Mouse (Mus musculus) gastrocnemius, adult 18-20 months (tissue): ENCODE results near the gene Acvr1. TPM values are rescaled to one million over a fixed set of nuclear protein-coding genes. Genes with fewer than 3 reads are reported as not detected.

Experiments
- DNase-seq: peaks from one replicate; pipeline ENCODE4 v3.0.0; 2021; ENCODE audit warnings: low spot score
- long read RNA-seq, 2 experiments: library from polyadenylated mRNA; stranded (forward); transcript quantifications; one replicate each; pipeline ENCODE4 v2.0.0; 2021
- total RNA-seq, 2 experiments: library from RNA; stranded (reverse); gene quantifications; 2 replicates each; pipeline ENCODE4 v1.2.3; 2021

Acvr1 gene
- 10 to 100 TPM; 20.6 to 26.8 TPM for total RNA-seq
- long read RNA-seq, experiment 1, transcript Acvr1-201 (11 exons, 2,394 nt), result minor isoform, 6 of 20 reads
- long read RNA-seq, experiment 1, transcript Acvr1-204 (12 exons, 3,050 nt), result major isoform, 11 of 20 reads
- long read RNA-seq, experiment 1, partial matches to known transcripts, result 2 of 20 reads
- long read RNA-seq, experiment 1, other reads (novel, unspliced or antisense), result 0 of 20 reads
- long read RNA-seq, experiment 2, transcript Acvr1-204 (12 exons, 3,050 nt), result major isoform, 9 of 16 reads
- long read RNA-seq, experiment 2, partial matches to known transcripts, result 2 of 16 reads
- long read RNA-seq, experiment 2, other reads (novel, unspliced or antisense), result 1 of 16 reads

DNA sequence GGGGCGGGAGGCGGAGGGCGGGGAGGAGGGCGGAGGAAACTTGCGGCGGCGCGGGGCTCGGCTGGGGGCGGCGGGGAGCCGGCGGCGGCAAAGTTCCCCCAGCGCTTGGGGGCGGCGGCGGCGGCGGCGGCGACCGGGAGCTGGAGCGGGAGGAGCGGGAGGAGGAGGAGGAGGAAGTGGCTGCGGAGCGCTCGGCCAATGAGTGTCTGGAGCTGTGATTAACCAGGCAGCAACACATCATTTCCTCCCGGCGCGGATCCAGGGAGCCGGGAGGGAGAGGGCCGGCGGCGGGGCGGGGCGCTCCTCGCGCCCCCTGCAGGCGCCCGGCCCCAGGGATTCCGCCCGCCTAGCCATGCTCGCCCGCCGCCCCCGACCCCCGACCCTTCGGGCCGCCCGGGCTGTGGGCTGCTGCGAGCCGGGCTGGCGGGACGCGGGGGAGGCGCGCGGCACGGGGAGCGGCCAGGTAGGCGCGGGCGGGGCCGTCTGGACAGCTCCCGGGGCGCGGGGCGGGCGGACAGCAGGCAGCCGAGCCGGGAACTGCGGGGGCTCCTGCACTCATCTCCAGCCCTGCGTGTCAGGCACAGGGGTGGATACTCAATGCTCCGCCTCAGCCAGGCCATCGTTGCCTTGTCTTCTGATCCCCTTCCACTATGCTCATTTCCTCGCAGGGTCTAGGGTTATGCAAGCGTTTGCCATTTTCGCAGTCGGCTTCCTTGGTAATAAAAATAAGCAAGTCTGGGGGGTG is at the start of gene Acvr1, which contains the start of gene Upp2:
TSS of gene Acvr1 (minus strand) at position 92 of the 745 bp plus-strand sequence.
TSS of gene Upp2 (plus strand) at position 233 of the 745 bp plus-strand sequence.
- peak; percentile 89 for DNase-seq

DNA sequence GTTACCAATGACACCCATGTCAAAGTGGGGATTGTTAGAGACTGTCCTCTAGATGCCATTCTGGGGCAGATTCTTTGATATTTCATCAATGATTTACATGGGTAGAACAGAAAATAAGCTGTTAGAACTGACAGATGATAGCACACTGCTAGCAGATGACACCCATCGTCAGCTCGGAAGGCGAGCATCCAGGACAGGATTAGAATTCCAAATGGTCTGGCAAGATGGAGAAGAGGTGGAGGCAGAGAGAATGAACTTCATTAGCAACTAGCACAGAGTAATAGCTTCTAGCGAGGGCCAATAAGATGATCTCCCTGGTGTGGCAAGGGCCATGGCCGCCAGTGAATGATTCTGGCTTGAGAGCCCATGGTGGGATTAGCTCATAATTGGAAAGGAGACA is 48.8 kb upstream of the Acvr1 start:
- DNase-seq, result no peak

DNA sequence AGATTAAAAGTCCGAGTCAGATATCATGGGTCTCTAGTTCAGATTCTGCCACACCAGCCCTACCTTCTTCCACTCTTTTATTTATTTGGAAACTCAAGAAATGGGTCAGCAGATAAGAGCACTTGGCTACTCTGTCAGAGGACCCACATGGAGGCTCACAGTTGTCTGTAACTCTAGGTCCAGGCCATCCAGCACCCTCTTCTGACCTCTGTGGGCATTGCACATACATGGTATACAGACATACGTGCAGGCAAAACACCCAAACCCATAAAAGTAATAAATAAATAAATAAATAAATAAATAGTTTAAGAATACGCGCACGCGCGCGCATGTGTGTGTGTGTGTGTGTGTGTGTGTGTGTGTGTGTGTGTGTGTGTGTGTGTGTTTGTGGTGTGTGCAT is 47.9 kb upstream of the Acvr1 start:
- no peak for DNase-seq

DNA sequence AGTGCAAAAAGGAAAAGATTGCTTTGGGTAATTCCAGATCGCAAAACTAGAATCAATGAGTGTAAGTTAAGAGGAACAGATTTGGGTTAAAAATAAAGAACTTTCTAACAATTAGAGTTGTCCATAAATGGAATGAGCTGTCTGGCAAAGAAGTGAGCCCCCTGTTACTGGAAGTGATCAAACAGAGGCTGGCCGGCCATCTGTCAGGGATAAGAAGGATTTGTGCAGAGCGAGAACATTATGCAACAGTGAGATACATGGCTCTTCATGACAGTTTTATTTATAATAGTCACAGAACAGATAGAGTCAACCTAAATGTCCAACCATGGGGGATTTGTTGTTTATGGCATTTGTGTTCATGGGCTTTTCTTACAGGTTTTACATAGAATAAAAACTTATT is 46.8 kb upstream of the Acvr1 start:
- no peak for DNase-seq

DNA sequence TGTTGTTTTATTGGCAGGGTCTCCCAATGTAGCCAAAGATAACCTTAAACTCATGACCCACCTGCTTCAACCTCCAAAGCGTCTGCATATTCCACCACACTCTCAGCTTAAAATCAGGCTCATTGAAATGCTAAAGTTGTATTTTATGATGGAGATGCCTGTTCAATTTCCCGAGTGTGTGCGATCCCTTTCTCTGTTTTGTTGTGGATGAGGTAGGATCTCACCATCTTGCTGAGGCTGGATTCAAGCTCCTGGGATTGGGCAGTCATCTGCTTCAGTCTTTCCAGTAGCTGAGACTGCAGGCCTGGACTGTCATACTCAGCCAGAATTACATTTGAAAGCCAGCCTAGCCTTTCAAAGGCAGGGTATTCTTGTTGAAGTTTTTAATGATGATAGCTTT is 37.8 kb upstream of the Acvr1 start:
- DNase-seq, result no peak

DNA sequence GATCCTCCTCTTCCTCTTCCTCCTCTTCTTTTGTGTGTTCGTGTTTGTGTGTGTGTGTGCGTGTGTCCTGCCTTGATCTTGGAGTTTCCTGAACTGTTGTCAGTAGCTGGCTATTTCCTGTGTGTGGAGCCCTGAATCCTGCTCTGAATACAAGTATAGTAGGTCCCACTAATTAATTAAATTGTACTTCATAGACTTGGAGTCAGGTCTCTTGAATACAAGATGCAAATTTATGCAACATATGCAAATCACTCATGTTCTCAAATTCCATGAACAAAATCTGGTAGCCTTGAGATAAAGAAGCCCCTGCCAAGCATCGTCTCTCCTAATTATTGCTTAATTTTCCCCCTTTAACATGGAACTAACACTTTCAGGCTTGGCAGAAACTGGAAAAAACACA is 36.4 kb upstream of the Acvr1 start:
- DNase-seq, result no peak

DNA sequence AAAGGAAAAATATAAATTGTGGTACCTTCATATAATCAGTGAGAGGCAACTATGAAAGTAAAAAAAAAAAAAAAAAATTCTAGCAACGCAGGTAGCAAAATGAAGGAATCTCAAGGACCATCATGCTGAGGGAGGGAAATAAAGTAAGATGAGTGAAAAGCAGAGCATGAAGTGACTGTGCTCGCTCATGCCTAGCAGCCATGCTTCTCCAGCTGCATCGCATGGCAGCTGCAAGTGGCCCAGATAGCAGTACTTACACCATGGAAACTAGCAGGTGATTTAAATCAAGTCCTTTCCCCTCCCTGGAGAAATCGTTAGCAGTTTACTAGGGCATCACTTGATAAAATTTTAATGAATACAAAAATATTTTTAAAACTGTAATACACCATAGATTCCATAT is 34.4 kb upstream of the Acvr1 start:
- no peak for DNase-seq

DNA sequence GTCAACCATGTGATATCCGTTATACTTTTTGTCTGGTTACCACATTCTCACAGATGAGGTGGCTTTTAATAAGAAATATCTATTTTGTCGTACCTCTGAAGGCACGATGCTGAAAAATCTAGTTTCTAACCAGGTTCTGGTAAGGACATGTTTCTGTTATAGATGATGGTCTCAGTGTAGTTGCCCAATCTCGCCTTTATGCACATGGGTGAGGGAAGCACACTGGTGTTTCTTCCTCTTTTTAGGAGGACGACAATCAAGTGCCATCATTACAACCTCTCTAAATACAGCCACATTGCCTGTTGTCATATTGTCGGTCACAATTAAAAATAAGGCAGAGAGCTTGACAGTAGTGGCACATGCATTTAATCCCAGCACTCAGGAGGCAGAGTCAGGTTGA is 32.7 kb upstream of the Acvr1 start:
- DNase-seq, result no peak

DNA sequence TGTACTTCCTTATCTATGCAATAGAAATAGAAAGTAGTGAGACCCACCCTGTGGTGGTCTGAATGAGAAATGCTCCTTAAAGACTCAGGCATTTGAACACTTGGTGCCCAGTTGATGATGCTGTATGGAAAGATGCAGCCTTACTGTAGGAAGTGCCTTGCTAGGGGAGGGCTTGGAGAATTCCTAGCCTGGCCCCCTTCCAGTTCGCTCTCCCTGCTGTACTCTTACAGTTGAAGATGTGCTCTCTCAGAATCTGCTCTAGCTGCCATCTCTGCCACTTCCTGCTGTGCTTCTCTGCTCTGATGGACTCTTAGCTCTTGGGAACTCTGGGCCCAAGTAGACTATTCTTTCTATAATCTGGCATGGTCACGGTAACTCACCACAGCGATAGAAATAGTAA is 30.6 kb upstream of the Acvr1 start:
- no peak for DNase-seq

DNA sequence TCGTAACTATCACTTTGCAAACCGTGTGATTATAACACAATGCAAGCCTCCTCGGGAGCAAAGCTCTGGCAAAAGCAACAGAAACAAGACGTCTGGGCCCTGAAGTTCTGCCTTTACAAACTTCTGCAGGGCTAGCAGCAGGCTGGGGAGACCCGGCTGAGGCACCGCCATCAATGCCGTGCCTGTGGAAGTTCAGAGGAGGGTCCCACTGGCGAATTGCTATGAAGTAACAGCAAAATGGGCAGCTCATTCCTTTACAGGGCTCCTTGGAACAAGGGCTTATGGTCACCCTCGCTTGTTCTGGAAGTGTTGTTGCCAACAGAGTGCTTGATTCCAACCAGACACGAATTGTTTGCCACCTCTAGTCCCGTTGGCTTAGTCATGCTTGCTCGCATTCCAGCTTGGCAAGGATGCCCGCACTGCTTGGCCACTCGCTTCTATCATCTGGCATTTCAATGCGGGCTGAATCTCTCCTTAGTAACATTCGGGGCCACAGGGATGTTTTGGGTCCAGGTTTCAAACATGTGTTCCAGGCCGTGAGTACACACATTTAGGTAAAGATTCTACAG is 29.9 kb upstream of the Acvr1 start:
- DNase-seq, result peak; percentile 45

DNA sequence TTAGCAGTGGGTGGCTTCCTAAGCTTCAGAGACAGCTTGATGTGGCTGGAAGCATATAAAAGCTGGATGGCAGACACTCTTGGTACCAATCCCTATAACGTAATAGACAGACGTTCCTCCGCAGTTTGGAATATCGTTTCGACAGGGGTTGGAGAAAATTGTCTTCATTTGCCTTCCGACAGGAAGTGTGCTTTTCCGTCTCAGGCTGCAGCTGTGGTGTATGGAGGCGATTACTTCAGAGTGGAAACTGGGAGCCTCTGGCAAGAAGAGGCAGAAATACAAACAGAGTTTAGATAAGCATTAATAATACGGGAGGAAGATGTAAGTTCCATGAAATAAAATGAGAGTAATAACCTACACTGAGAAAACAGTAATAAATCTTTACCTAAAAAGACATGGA is 28.4 kb upstream of the Acvr1 start:
- no peak for DNase-seq

DNA sequence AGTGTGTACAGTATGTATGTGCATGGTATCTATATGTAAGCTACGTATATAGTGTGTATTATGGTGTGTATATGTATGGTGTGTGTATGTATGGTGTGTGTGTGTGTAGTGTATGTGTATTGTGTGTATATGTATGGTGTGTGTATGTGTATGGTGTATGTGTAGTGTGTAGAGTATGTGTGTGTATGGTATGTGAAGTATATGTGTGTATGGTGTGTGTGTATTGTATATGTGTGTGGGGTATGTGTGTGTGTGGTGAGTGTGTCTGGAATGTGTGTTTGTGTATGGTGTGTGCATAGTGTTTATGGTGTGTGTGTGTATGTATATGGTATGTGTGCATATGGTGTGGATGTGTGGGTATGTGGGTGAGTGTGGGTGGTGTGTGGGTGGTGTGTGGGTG is 23.1 kb upstream of the Acvr1 start:
- DNase-seq, result no peak

DNA sequence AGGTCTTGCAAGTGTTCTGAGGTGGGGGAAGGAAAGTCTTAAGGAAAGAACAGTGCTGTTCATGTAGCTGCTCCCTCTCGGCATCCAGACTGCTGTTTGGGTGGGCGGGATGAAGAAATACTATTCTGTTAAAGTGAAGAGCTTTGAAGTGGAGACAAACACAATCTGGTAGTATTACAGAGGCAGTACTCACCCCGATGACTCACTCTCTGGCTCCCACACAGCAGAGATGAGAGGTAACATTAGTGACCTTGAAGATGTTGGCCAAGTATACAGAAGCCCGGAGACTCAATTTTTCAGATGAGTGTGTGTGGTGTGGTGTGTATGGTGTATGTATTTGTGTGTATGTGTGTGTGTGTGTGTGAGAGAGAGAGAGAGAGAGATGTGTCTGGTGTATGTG is 22.7 kb upstream of the Acvr1 start:
- DNase-seq, result no peak

DNA sequence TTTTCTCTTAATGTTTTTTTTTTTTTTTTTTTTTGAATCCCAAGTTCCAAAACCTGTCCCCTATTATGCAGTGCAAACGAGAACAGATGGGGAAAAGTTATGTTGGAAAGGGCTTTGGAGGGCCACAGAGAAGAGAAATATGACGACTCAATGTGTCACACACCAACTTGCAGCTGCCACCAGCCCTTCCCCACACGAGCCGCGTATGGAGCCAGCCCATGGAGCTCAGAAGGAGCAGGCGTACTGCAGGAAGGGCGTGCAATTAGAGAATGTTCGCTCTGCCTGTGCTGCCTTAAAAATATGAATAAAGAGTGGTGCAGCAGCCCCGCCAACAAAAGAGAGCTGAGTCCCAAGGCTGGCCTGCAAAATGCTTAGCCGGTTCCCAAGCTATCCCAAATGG is 19.4 kb upstream of the Acvr1 start:
- DNase-seq, result no peak

DNA sequence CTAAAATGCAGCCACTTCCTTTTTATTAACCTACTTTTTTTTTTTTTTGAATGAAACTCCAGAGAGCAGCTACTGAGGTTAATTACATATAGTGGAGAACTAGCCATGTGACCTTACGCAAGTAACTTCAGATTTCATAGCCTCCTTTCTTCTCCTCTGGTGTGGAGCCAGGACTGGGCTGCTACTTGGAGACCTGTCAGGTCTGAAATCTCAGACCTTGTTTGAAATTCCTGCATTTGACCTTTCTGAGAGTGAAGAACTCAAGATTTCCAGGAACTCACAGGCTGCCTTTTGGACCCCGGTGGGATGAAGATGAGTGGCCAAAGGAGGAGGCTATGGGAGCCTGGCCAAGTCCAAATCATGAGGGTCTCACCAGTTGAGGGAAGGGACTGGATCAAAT is 7.2 kb upstream of the Acvr1 start:
- no peak for DNase-seq

DNA sequence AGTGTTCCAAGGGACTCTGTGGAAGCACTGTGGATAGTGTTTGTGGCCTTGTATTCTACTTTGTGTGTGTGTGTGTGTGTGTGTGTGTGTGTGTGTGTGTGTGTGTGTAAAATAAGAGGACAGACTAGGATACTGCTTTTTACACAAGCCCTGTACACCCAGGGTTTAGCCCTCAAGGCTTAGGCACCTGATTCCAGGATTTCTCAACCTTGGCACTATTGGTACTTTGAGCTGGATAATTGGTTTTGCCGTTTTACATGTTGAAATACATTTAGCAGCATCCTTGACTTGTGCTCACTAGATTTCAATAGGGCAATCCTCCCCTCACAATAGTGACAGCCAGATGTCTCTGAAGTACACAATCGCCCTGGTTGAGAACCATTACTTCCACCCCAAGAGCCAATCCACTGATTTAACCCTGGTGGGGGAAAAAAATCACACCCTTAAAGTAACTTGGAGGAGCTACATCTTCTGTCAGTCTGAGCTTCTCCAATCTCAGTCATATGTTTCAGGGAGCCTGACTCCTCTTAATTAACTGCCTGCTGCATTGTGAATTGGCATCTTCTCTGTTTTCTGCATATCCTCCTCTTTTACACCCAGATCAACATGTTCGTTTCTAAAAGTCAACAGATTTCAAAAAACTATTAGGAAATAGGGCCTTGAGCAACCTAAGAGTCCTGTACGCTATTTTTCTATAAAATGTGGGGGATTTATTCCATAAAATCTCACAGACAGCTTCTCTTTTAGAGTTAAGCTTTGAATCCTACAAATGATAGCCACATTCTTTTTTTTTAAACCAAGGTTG is 2.1 kb upstream of the Acvr1 start:
- DNase-seq, result no peak

DNA sequence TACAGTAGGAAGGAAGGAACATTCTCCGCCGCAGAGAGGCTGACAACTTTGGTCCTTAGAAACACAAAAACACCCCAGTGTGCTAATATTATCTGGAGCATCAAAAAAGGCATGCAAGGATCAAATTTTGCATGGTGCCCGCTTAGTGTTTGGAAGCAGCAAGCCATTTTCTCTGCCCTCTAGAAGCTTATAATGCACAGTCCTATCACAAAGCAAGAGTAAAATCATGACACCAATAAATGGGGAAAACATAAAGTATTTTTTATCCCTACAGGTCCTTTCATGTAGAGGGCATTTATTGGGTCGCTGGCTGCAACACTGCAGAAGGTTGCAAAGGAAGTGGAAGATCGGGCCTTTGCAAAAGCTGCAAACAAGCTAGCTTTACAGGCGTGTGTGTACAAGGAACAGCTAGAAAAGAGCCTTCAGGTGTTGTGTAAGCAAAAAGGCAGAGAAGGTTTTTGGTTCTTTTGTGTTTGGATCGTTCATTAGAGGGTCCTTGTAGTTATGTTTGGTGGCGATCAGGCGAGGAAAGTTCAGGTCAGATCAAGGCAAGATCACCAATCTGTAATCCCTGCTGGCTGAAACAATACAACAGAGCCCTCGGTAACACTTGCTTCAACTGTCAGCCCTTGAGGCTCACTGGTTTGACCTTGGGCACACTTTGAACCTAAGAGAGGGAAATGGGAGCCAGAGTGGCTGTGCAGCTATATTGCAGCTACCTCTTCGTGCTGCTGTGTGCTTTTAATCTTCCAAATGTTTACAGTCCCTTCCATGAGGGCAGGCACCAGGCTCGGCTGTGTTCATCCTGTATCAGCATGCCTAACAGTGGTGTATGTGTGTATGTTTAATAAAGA is 1.1 kb upstream of the Acvr1 start:
- no peak for DNase-seq

DNA sequence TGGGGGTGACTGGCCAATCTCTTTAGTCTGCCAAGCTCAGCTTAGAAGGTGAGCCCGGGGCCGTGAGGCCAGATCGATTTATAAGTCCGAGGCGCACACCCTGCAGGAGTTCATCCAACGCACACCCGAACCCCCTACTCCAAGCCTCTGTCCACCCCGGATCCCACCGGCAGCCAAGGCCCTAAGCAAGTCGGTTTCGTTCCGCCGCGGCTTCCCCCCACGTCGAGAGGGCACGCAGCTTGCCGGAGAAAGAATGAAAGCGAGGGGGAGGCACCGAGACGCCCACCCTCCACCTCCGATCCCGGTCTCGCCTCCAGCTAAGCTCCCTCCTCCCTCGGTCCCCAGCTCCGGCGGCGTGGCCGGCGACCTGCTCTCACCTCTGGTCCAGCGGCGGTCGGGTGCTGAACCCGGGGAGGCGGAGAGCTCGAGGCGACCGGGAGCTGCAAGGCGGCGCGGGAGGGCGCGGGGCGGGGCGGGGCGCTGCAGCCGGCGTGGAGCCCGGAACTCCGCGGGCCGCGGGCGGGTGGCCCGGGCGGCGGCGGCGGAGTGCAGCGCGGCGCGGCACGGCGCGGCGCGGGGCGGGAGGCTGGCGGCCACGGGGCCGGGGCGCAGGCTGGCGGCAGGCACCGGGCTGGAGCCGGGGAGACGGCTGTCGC is 419 bp downstream of the Acvr1 start:
- DNase-seq, result peak; percentile 59

DNA sequence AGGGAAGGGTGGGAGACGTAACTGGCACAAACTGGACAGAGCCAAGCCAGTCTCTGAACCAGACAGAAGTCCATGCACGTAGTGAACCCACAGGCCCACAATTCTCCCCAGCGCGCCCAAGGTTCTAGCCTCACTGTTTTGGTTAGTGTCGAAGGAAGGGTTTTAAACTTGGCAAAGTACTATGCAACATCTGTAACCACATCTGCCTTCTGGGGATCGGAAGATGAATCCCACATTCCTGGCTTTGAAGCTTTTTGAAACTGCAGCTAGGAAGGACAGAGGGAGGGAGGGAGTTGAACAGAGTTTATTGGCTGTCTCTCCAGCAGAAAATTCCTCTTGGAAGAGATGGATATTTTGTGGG is 928 bp downstream of the Acvr1 start:
- peak; percentile 36 for DNase-seq

DNA sequence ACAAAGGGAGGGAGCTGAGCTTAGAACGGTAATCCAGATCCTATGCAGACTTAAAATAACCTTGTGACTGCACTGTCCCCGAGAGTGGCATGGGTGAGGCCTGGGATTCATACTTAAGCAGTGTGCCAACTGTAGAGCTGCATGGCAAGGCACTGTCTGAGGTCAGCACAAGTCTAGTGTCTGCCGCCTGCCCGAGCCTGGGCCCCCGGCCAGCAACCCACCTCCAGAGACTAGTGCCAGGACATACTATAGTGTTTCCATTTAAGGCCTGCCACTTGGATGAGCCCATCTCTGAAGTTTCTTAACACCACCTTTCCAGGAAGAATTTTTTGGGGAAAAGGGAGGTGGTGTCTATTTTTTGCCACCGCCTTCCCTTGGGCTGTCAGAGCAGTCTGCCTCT is 1.7 kb downstream of the Acvr1 start:
- peak; percentile 73 for DNase-seq

DNA sequence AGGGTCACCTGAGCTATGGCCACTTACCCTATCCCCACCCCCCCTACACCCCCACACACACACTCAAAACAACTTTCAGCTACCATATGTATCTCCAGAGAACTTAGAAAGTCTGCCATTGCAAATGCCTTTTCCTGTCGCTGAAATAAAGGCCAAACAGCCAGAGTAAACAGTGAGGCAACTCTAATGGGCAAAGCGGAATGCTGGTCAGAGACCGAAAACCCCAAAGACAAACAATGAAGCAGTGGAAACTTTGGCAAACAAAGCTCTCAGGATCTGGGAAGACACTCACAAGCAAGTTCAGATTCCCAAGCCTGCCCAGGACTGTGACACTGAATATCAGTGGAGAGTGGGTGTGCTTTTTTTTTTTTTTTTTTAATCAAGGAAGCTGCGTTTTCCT is 4.8 kb downstream of the Acvr1 start:
- no peak for DNase-seq
